Mouse (Mus musculus) liver, embryonic 14.5 days (tissue): Measurements from ENCODE around the gene Zfp429.
"Not testable (repeated sequence)": the region's sequence is repeated elsewhere in the genome, so short reads cannot be mapped to it uniquely, and the experiment has no call there.

Experiments used
- CTCF ChIP-seq: IDR thresholded peaks from 2 replicates; pipeline ENCODE4 v1.5.1; 2016; ENCODE audit warnings: antibody characterized with exemption, low read depth, control low read depth
- EP300 ChIP-seq: IDR thresholded peaks from 2 replicates; pipeline ENCODE4 v1.6.1; 2016; ENCODE audit warnings: antibody characterized with exemption, low read depth

GRCm38 (mm10) chr13:67422532-67422931 is 22.9 kb upstream of the Zfp429 start:
- TF ChIP-seq CTCF, EP300: not testable (repeated sequence)
